Mouse (Mus musculus) midbrain, embryonic 15.5 days (tissue): Measurements from ENCODE around the gene Hbb-y. TPM values are rescaled to one million over a fixed set of nuclear protein-coding genes. Genes with fewer than 3 reads are reported as not detected.
"Not testable (repeated sequence)": the region's sequence is repeated elsewhere in the genome, so short reads cannot be mapped to it uniquely, and the experiment has no call there.

Source experiments
- ATAC-seq: fragments of 200-750 bp; cut with Nextera tagmentation; replicated peaks from 2 replicates; pipeline ENCODE4 v1.8.0; 2017; ENCODE audit warnings: moderate TSS enrichment
- H3K27ac ChIP-seq: fragments of 300-500 bp; sonication (generic); 2 replicates; pipeline ENCODE4 v1.5.1; 2015; ENCODE audit warnings: mild to moderate bottlenecking, inconsistent platforms
- H3K27me3 ChIP-seq: fragments of 300-500 bp; sonication (generic); replicated peaks from 2 replicates; pipeline ENCODE4 v1.6.1; 2015; ENCODE audit warnings: inconsistent platforms
- H3K36me3 ChIP-seq: fragments of 300-500 bp; sonication (generic); replicated peaks from 2 replicates; pipeline ENCODE4 v1.6.1; 2015; ENCODE audit warnings: inconsistent platforms
- H3K4me1 ChIP-seq: fragments of 300-500 bp; sonication (generic); 2 replicates; pipeline ENCODE4 v1.6.1; 2015; ENCODE audit warnings: inconsistent platforms
- H3K4me2 ChIP-seq: fragments of 300-500 bp; sonication (generic); 2 replicates; pipeline ENCODE4 v1.6.1; 2015; ENCODE audit warnings: inconsistent platforms, mild to moderate bottlenecking, moderate library complexity
- H3K4me3 ChIP-seq: fragments of 300-500 bp; sonication (generic); 2 replicates; pipeline ENCODE4 v1.5.1; 2015; ENCODE audit warnings: mild to moderate bottlenecking, inconsistent platforms
- H3K9ac ChIP-seq: fragments of 300-500 bp; sonication (generic); 2 replicates; pipeline ENCODE4 v1.6.1; 2015; ENCODE audit warnings: mild to moderate bottlenecking, inconsistent platforms
- H3K9me3 ChIP-seq: fragments of 300-500 bp; sonication (generic); 2 replicates; pipeline ENCODE4 v1.6.1; 2016; ENCODE audit warnings: inconsistent platforms
- WGBS: fragments of 180-500 bp; shearing (Covaris S2); methylation state at CpG from one replicate; pipeline ENCODE4 v1.1.7; 2015; ENCODE audit warnings: mixed read lengths; 5-methylcytosine and 5-hydroxymethylcytosine counted together
- polyA plus RNA-seq: library from polyadenylated mRNA; unstranded; fragments of >200 nt; fragmentation: Nextera tagmentation; extraction: Ambion mirVana; gene quantifications from 2 replicates; pipeline ENCODE4 v1.2.1, GENCODE M21; 2015

The Hbb-y gene
- polyA plus RNA-seq, 1 experiment from 2014 or later = 221 TPM

DNA sequence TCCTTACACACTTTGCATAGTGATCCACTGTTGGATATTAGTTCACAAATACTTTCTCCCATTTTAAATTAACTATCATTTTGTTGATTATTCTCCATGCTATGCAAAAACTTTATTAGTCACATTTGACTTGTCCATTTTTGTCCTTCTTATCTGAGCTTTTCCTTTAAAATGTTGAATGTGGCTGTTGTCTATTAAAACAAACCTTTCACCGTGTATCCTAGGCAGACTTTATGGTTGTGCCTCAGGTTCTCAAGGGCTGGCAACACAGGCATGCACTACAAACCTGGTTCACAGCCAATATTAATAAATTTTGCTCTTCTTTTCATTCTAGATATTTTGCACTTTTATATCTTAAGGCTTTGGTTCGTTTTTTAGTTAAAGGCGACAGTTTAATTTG, 42.3 kb downstream of the Hbb-y start:
- WGBS = 86% methylated on average over 3 of the region's 3 CpGs

DNA sequence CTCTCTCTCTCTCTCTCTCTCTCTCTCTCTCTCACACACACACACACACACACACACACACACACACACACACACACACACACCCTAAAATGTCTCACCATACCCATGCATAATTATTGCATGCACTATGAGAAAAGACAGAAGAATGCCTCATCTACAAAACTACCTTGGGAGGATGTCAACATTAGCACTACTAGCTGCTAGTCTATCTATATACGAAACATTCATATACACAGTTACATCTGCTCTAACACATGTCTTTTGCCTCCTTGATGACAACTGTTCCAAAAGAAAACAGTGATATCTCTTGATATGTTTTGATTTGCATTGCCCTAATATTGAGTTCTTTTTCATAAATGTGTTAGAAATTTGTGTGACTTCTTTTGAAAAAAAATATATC, 42.7 kb downstream of the Hbb-y start:
- ATAC-seq = no peak
- H3K27me3 ChIP-seq = no peaks in the 10 kb centered on the region
- H3K4me3 ChIP-seq = no peak overlapping the region
- no peak overlapping the region for H3K4me2 ChIP-seq
- H3K9me3 ChIP-seq = no peaks in the 10 kb centered on the region
- 82% methylated on average over 1 of the region's 1 CpGs for WGBS
- no peaks in the 10 kb centered on the region for H3K4me1 ChIP-seq
- H3K27ac ChIP-seq = no peak overlapping the region
- no peaks in the 10 kb centered on the region for H3K36me3 ChIP-seq
- no peak overlapping the region for H3K9ac ChIP-seq

More for the DNA sequence above, 42.3 kb downstream of the Hbb-y start:
- no peak overlapping the region for H3K4me2 ChIP-seq
- no peak overlapping the region for H3K9ac ChIP-seq
- H3K4me3 ChIP-seq = no peak overlapping the region
- no peak for ATAC-seq
- H3K36me3 ChIP-seq = no peaks in the 10 kb centered on the region
- no peaks in the 10 kb centered on the region for H3K27me3 ChIP-seq
- H3K9me3 ChIP-seq = no peaks in the 10 kb centered on the region
- no peaks in the 10 kb centered on the region for H3K4me1 ChIP-seq
- no peak overlapping the region for H3K27ac ChIP-seq

GRCm38 (mm10) chr7:103809801-103810155, 43.2 kb downstream of the Hbb-y start:
- Histone ChIP-seq H3K36me3 (no peaks in the 10 kb centered on the region), H3K27ac (no peak overlapping the region), H3K4me1 (no peaks in the 10 kb centered on the region), H3K27me3 (no peaks in the 10 kb centered on the region), H3K9ac (no peak overlapping the region), H3K4me2 (no peak overlapping the region), H3K9me3 (no peaks in the 10 kb centered on the region), H3K4me3 (no peak overlapping the region)
- WGBS = 65% methylated on average over 1 of the region's 1 CpGs
- ATAC-seq = no peak

DNA sequence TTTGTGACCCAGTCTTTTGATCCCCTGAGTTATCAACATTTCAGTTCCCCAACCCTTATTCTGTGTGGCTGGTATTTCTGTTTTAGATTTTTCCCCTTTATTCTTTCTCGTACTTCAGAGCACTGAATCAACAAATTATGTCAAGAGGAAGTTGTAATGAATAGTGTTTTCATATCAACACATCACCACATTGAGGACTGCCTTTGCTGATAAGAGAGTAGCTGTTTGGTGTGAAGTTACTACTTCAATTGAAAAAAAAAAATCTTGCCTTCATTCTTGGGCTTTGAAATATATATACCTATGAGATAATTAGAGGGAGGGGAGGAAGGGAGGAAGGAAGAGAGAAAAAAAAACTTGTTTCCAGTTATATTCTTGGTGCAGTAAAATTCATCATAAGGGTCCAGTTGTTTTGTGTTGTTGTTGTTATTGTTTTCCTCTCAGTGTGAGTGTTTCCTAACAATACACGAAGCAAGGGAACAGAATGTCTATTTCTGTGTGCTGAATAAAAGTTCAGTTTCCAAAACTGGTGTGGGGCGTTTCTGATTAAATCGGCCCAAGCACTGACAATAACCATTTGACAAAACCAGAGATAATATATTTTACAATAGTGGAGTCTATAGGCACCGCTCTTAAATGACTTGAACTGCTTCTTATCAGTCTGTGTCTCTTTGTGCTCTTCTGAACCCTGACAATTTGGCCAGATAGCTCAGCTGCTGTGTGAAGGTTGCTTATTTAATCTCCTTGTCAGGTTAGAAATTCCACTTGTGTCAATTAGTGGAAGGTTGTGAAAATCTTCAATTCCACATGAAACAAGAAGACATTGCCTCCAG, 43.8 kb downstream of the Hbb-y start:
- no peak for ATAC-seq

GRCm38 (mm10) chr7:103808120-103808519, 44.9 kb downstream of the Hbb-y start:
- not testable (repeated sequence) for H3K9ac ChIP-seq, ATAC-seq

More for the DNA sequence above, 43.8 kb downstream of the Hbb-y start:
- Histone ChIP-seq H3K27me3 (no peaks in the 10 kb centered on the region), H3K9me3 (no peaks in the 10 kb centered on the region), H3K36me3 (no peaks in the 10 kb centered on the region), H3K4me2 (no peak overlapping the region), H3K4me1 (no peaks in the 10 kb centered on the region), H3K27ac (no peak overlapping the region), H3K4me3 (no peak overlapping the region), H3K9ac (no peak overlapping the region)
- 68% methylated on average over 5 of the region's 5 CpGs for WGBS

GRCm38 (mm10) chr7:103806856-103807255, 46.2 kb downstream of the Hbb-y start:
- WGBS = 61% methylated on average over 1 of the region's 1 CpGs
- ATAC-seq = no peak
- H3K4me1 ChIP-seq = no peaks in the 10 kb centered on the region

More at GRCm38 (mm10) chr7:103808120-103808519, 44.9 kb downstream of the Hbb-y start:
- not testable (repeated sequence) for H3K27ac ChIP-seq, H3K4me3 ChIP-seq, H3K36me3 ChIP-seq, H3K4me1 ChIP-seq, H3K9me3 ChIP-seq, H3K27me3 ChIP-seq, H3K4me2 ChIP-seq
- WGBS = 75% methylated on average over 2 of the region's 2 CpGs

More at GRCm38 (mm10) chr7:103806856-103807255, 46.2 kb downstream of the Hbb-y start:
- Histone ChIP-seq H3K9me3 (no peaks in the 10 kb centered on the region), H3K36me3 (no peaks in the 10 kb centered on the region), H3K4me3 (no peak overlapping the region), H3K27me3 (no peaks in the 10 kb centered on the region), H3K9ac (no peak overlapping the region), H3K27ac (no peak overlapping the region), H3K4me2 (no peak overlapping the region)

Other genes with a start within 250 kb of the Hbb-y start
- not detected in 2 replicates for gene Olfr620, start 240.7 kb downstream of the Hbb-y start, polyA plus RNA-seq
- gene Olfr622, start 210.5 kb downstream of the Hbb-y start, polyA plus RNA-seq = not detected in 2 replicates
- gene Olfr623, start 189.5 kb downstream of the Hbb-y start, polyA plus RNA-seq = not detected in 2 replicates
- 0.05 TPM in 1 of 2 replicates, not detected in the other for gene Olfr624, start 182.0 kb downstream of the Hbb-y start, polyA plus RNA-seq
- not detected in 2 replicates for gene Olfr625-ps1, start 170.5 kb downstream of the Hbb-y start, polyA plus RNA-seq
- gene Olfr243, start 138.5 kb downstream of the Hbb-y start, polyA plus RNA-seq = not detected in 2 replicates
- gene Olfr628, start 122.8 kb downstream of the Hbb-y start, polyA plus RNA-seq = not detected in 2 replicates
- not detected in 2 replicates for gene Olfr629, start 108.3 kb downstream of the Hbb-y start, polyA plus RNA-seq
- gene Olfr630, start 95.9 kb downstream of the Hbb-y start, polyA plus RNA-seq = not detected in 2 replicates
- gene Olfr69, start 81.6 kb downstream of the Hbb-y start, polyA plus RNA-seq = not detected in 2 replicates
- gene Olfr68, start 73.5 kb downstream of the Hbb-y start, polyA plus RNA-seq = not detected in 2 replicates
- gene Olfr67, start 61.4 kb downstream of the Hbb-y start, polyA plus RNA-seq = not detected in 2 replicates
- 1,363 and 1,680 TPM in 2 replicates for gene Hbb-bt, start 39.2 kb downstream of the Hbb-y start, polyA plus RNA-seq
- 4,007 and 5,156 TPM in 2 replicates for gene Hbb-bs, start 25.1 kb downstream of the Hbb-y start, polyA plus RNA-seq
- gene Hbb-bh2, start 12.7 kb downstream of the Hbb-y start, polyA plus RNA-seq = not detected in 2 replicates
- 1.8 and 2.5 TPM in 2 replicates for gene Hbb-bh1, start 10.1 kb downstream of the Hbb-y start, polyA plus RNA-seq
- gene Olfr66, start 33.0 kb upstream of the Hbb-y start, polyA plus RNA-seq = not detected in 2 replicates
- not detected in 2 replicates for gene Olfr64, start 41.3 kb upstream of the Hbb-y start, polyA plus RNA-seq
- not detected in 2 replicates for gene Olfr65, start 50.3 kb upstream of the Hbb-y start, polyA plus RNA-seq
- gene Olfr631, start 75.6 kb upstream of the Hbb-y start, polyA plus RNA-seq = not detected in 2 replicates
- gene Olfr632, start 81.1 kb upstream of the Hbb-y start, polyA plus RNA-seq = not detected in 2 replicates
- not detected in 2 replicates for gene Olfr633, start 91.2 kb upstream of the Hbb-y start, polyA plus RNA-seq
- gene Olfr635, start 117.9 kb upstream of the Hbb-y start, polyA plus RNA-seq = 0.01 and 0.03 TPM in 2 replicates
- gene Olfr638, start 145.5 kb upstream of the Hbb-y start, polyA plus RNA-seq = not detected in 2 replicates
- 0.04 TPM in 1 of 2 replicates, not detected in the other for gene Olfr639, start 164.1 kb upstream of the Hbb-y start, polyA plus RNA-seq
- not detected in 2 replicates for gene Olfr640, start 172.4 kb upstream of the Hbb-y start, polyA plus RNA-seq
- gene Olfr641, start 182.2 kb upstream of the Hbb-y start, polyA plus RNA-seq = not detected in 2 replicates
- not detected in 2 replicates for gene Olfr642, start 199.4 kb upstream of the Hbb-y start, polyA plus RNA-seq
- gene 4930516K23Rik, start 208.2 kb upstream of the Hbb-y start, polyA plus RNA-seq = not detected in 2 replicates
- not detected in 2 replicates for gene Olfr644, start 218.7 kb upstream of the Hbb-y start, polyA plus RNA-seq
- not detected in 2 replicates for gene Olfr645, start 232.2 kb upstream of the Hbb-y start, polyA plus RNA-seq